Mouse (Mus musculus): ENCODE results near the gene Kif1c.

- TF ChIP-seq CTCF (IDR thresholded peaks at IDR 0.05; ENCODE audit: control insufficient read depth, insufficient read depth, low read length) (no peak), POLR2A (IDR thresholded peaks at IDR 0.05; ENCODE audit: borderline replicate concordance, control insufficient read depth, low read depth, low read length) (no peak)
Observed at GRCm38 (mm10) chr11:70679361-70679760, 21.0 kb upstream of the Kif1c start.
